Mouse (Mus musculus) neural tube, embryonic 11.5 days (tissue): Measurements from ENCODE around the gene E130309D02Rik. TPM values are rescaled to one million over a fixed set of nuclear protein-coding genes. Genes with fewer than 3 reads are reported as not detected.

Experiments
- ATAC-seq: fragments of 200-750 bp; cut with Nextera tagmentation; 2 replicates; pipeline ENCODE4 v1.8.0; 2017; ENCODE audit warnings: moderate number of reproducible peaks, mild to moderate bottlenecking, moderate TSS enrichment, moderate library complexity; ENCODE audit not compliant: insufficient read depth, low FRiP score, low TSS enrichment
- DNase-seq: peaks from one replicate; pipeline ENCODE4 v3.0.0-alpha.2; 2015; ENCODE audit warnings: low spot score
- H3K27ac ChIP-seq: fragments of 300-500 bp; sonication (generic); 2 replicates; pipeline ENCODE4 v1.5.1; 2014; ENCODE audit warnings: low read depth, mild to moderate bottlenecking, low read length
- H3K27me3 ChIP-seq: fragments of 300-500 bp; sonication (generic); 2 replicates; pipeline ENCODE4 v1.6.1; 2014; ENCODE audit warnings: mild to moderate bottlenecking, low read length, mixed read lengths; ENCODE audit not compliant: control insufficient read depth, insufficient read depth
- H3K36me3 ChIP-seq: fragments of 300-500 bp; sonication (generic); 2 replicates; pipeline ENCODE4 v1.6.1; 2014; ENCODE audit warnings: mild to moderate bottlenecking, low read length, moderate library complexity, mixed read lengths; ENCODE audit not compliant: control insufficient read depth, insufficient read depth
- H3K4me1 ChIP-seq: fragments of 300-500 bp; sonication (generic); 2 replicates; pipeline ENCODE4 v1.6.1; 2014; ENCODE audit warnings: low read length, mixed read lengths; ENCODE audit not compliant: control insufficient read depth, insufficient read depth
- H3K4me2 ChIP-seq: fragments of 300-500 bp; sonication (generic); 2 replicates; pipeline ENCODE4 v1.6.1; 2014; ENCODE audit warnings: low read depth, mild to moderate bottlenecking, moderate library complexity
- H3K4me3 ChIP-seq: fragments of 300-500 bp; sonication (generic); 2 replicates; pipeline ENCODE4 v1.5.1; 2014; ENCODE audit warnings: low read depth, low read length
- H3K9ac ChIP-seq: fragments of 300-500 bp; sonication (generic); 2 replicates; pipeline ENCODE4 v1.6.1; 2014; ENCODE audit warnings: mild to moderate bottlenecking, low read length
- H3K9me3 ChIP-seq: fragments of 300-500 bp; sonication (generic); 2 replicates; pipeline ENCODE4 v1.6.1; 2016; ENCODE audit warnings: low read length; ENCODE audit not compliant: control insufficient read depth
- WGBS: fragments of 180-500 bp; shearing (Covaris S2); extraction: QIAGEN DNeasy Blood & Tissue Kit; methylation state at CpG from one replicate; pipeline ENCODE4 v1.1.7; 2014; 5-methylcytosine and 5-hydroxymethylcytosine counted together
- polyA plus RNA-seq: library from polyadenylated mRNA; unstranded; fragments of >200 nt; fragmentation: Nextera tagmentation; extraction: Ambion mirVana; gene quantifications from 2 replicates; pipeline ENCODE4 v1.2.1, GENCODE M21; 2014

Gene E130309D02Rik
- polyA plus RNA-seq, 1 experiment from 2014 or later: 57.3 TPM

- peaks cover 16% of the 10 kb centered on the region for H3K36me3 ChIP-seq
- no peak overlapping the region for H3K9ac ChIP-seq
- peaks cover 12% of the 10 kb centered on the region for H3K27me3 ChIP-seq
- no peak for DNase-seq
- no peak for ATAC-seq
- 88% methylated on average over 7 of the region's 7 CpGs for WGBS
- H3K4me3 ChIP-seq: no peak overlapping the region
- H3K4me2 ChIP-seq: no peak overlapping the region
- no peaks in the 10 kb centered on the region for H3K9me3 ChIP-seq
- H3K4me1 ChIP-seq: no peaks in the 10 kb centered on the region
- no peak overlapping the region for H3K27ac ChIP-seq
Measured at GRCm38 (mm10) chr5:143298391-143298790, 16.8 kb downstream of the E130309D02Rik start.

- Histone ChIP-seq H3K27ac (no peak overlapping the region), H3K4me2 (no peak overlapping the region), H3K4me3 (no peak overlapping the region), H3K9ac (no peak overlapping the region), H3K27me3 (peaks cover 16% of the 10 kb centered on the region), H3K36me3 (peaks cover 14% of the 10 kb centered on the region), H3K4me1 (0 out of 2 replicates have a peak, but pooled peaks cover 3% of the 10 kb centered on the region), H3K9me3 (no peaks in the 10 kb centered on the region)
- 95% methylated on average over 9 of the region's 9 CpGs for WGBS
- ATAC-seq: no peak
- DNase-seq: no peak
Measured at GRCm38 (mm10) chr5:143297986-143298385, 17.2 kb downstream of the E130309D02Rik start.

- H3K4me1 ChIP-seq: 0 out of 2 replicates have a peak, but pooled peaks cover 3% of the 10 kb centered on the region
- no peak overlapping the region for H3K4me3 ChIP-seq
- no peak for ATAC-seq
- peaks cover 38% of the 10 kb centered on the region for H3K27me3 ChIP-seq
- H3K9me3 ChIP-seq: no peaks in the 10 kb centered on the region
- 86% methylated on average over 2 of the region's 2 CpGs for WGBS
- DNase-seq: no peak
- H3K9ac ChIP-seq: no peak overlapping the region
- no peak overlapping the region for H3K27ac ChIP-seq
- peaks cover 4% of the 10 kb centered on the region for H3K36me3 ChIP-seq
- H3K4me2 ChIP-seq: no peak overlapping the region
Measured at GRCm38 (mm10) chr5:143295330-143295729, 19.8 kb downstream of the E130309D02Rik start.

- H3K4me3 ChIP-seq: no peak overlapping the region
- H3K9me3 ChIP-seq: no peaks in the 10 kb centered on the region
- peaks cover 39% of the 10 kb centered on the region for H3K27me3 ChIP-seq
- 89% methylated on average over 3 of the region's 3 CpGs for WGBS
- no peak overlapping the region for H3K9ac ChIP-seq
- DNase-seq (no peak), ATAC-seq (no peak)
- H3K27ac ChIP-seq: no peak overlapping the region
- no peak overlapping the region for H3K4me2 ChIP-seq
- H3K36me3 ChIP-seq: peaks cover 3% of the 10 kb centered on the region
- H3K4me1 ChIP-seq: 0 out of 2 replicates have a peak, but pooled peaks cover 3% of the 10 kb centered on the region
Measured at GRCm38 (mm10) chr5:143294862-143295261, 20.3 kb downstream of the E130309D02Rik start.

- Histone ChIP-seq H3K27ac (no peak within 1 kb of the TSS), H3K27me3 (peaks cover 52% of the 10 kb centered on the region)
- DNase-seq: no peak
Measured at GRCm38 (mm10) chr5:143293404-143293803, 21.8 kb downstream of the E130309D02Rik start, which contains the start of gene Zfp853. Gene Zfp853 (minus strand): TSS chr5:143293623.

GRCm38 (mm10) chr5:143292879-143293278 is 22.3 kb downstream of the E130309D02Rik start:
- 3% methylated on average over 19 of the region's 19 CpGs for WGBS
- H3K9ac ChIP-seq: 0 out of 2 replicates have a peak overlapping the region, but pooled peaks have one; percentile 15

More at GRCm38 (mm10) chr5:143293404-143293803, 21.8 kb downstream of the E130309D02Rik start, which contains the start of gene Zfp853:
- Histone ChIP-seq H3K9ac (0 out of 2 replicates have a peak within 1 kb of the TSS, but pooled peaks have one; percentile 15), H3K36me3 (no peaks in the 10 kb centered on the region), H3K4me2 (peak within 1 kb of the TSS; percentile 45), H3K4me3 (peak within 1 kb of the TSS; percentile 27), H3K9me3 (no peaks in the 10 kb centered on the region), H3K4me1 (peaks cover 5% of the 10 kb centered on the region; the same call in 1 of the 2 replicates)
- no peak for ATAC-seq
- WGBS: 5% methylated on average over 25 of the region's 38 CpGs

GRCm38 (mm10) chr5:143289299-143289698 is 25.9 kb downstream of the E130309D02Rik start:
- no peak for ATAC-seq
- no peak for DNase-seq
- no peaks in the 10 kb centered on the region for H3K9me3 ChIP-seq
- peaks cover 70% of the 10 kb centered on the region for H3K27me3 ChIP-seq
- H3K4me3 ChIP-seq: no peak overlapping the region
- H3K4me2 ChIP-seq: no peak overlapping the region
- H3K36me3 ChIP-seq: no peaks in the 10 kb centered on the region
- H3K27ac ChIP-seq: no peak overlapping the region
- 75% methylated on average over 9 of the region's 9 CpGs for WGBS
- H3K9ac ChIP-seq: no peak overlapping the region
- peaks cover 13% of the 10 kb centered on the region; the same call in 1 of the 2 replicates for H3K4me1 ChIP-seq

More at GRCm38 (mm10) chr5:143292879-143293278, 22.3 kb downstream of the E130309D02Rik start:
- Histone ChIP-seq H3K4me3 (peak overlapping the region; percentile 27), H3K4me2 (peak overlapping the region; percentile 45), H3K27ac (no peak overlapping the region), H3K36me3 (no peaks in the 10 kb centered on the region), H3K9me3 (no peaks in the 10 kb centered on the region), H3K4me1 (peaks cover 9% of the 10 kb centered on the region; the same call in 1 of the 2 replicates), H3K27me3 (peaks cover 57% of the 10 kb centered on the region)
- no peak for DNase-seq
- no peak for ATAC-seq

- Histone ChIP-seq H3K9ac (no peak overlapping the region), H3K9me3 (no peaks in the 10 kb centered on the region)
Measured at GRCm38 (mm10) chr5:143288378-143288911, 26.7 kb downstream of the E130309D02Rik start.

More at GRCm38 (mm10) chr5:143288378-143288911, 26.7 kb downstream of the E130309D02Rik start:
- Histone ChIP-seq H3K36me3 (no peaks in the 10 kb centered on the region), H3K27me3 (peaks cover 61% of the 10 kb centered on the region), H3K4me1 (peaks cover 13% of the 10 kb centered on the region; the same call in 1 of the 2 replicates), H3K4me2 (peak overlapping the region; percentile 30), H3K27ac (no peak overlapping the region), H3K4me3 (peak overlapping the region; percentile 18; the same call in 1 of the 2 replicates)
- no peak for ATAC-seq
- DNase-seq: no peak
- 8% methylated on average over 9 of the region's 9 CpGs for WGBS
